Mouse (Mus musculus) kidney, postnatal 4 days (tissue): ENCODE data around the gene Arhgap24.

Experiments used
- DNase-seq, 2 experiments: peaks; one replicate each; pipeline ENCODE4 v3.0.0; 2021; ENCODE audit warnings: mixed read lengths in 2 of 2

Arhgap24 gene

DNA sequence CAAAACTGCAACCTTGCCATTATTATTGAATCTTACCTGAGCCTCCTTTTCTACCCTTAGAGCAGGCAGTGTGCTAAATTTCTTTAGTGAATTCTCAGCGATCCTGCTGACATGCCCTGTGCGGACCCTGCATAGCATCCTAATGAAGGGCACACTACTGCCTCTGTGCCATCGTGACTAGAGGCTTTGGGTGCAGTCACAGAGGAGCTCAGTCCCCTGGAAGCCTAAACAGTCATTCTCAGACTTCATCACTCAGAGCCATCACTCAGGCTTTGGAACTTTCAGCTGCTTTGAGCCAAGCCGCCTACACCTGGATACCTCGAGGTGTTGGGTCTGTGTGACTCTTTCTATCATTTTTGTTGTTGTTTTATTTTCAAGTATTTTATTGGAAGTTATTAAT, 269.5 kb downstream of the Arhgap24 start:
- DNase-seq = no peak

DNA sequence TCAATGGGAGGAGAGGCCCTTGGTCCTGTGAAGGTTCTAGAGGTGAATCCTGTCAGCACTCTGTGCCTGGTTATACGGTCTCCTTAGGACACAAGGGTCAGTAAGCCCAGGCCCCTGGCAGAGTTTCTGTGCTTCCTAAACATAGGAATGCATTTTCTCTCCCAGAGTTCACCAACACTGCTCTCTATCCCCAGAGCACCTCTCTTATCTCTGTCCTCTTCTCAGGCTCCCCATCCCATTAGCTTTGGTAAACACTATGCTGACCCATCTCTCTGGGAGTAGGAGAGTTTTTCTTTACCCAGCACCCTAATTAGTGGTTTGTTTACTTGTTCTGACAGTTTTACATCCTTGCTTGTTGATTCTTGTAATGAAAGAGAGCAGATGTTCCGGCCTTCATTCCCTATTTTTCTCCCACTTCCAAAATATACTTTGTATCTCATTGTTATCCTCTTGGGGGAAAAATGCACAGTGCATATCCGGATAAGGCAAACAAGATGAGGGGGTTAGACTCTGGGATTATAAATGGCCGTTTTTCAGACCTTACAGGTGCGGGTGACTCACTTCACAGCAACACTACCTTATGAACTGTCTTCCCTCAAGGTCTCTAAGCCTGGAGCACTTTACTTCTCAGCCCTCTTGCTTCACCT, 270.6 kb downstream of the Arhgap24 start:
- peak; percentile 30 to 43 for DNase-seq

DNA sequence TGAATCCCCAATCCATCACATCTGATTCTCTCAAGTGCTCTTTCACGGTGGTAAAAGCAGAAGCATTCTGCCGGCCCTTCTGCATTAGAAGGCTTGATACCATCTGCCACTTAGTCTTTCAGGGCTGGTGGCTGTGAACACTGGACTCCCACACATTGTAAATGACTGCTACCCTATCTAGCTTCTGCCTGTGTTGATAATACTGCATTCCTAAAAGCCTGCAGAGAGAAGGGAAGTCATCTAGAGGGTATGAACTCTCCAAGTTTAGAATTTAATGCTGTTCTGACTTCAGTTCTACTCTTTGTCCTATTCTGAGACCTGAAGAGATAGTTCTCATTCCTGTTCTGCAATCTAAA, 271.1 kb downstream of the Arhgap24 start:
- peak in 1 of 2 experiments; percentile 34 for DNase-seq

DNA sequence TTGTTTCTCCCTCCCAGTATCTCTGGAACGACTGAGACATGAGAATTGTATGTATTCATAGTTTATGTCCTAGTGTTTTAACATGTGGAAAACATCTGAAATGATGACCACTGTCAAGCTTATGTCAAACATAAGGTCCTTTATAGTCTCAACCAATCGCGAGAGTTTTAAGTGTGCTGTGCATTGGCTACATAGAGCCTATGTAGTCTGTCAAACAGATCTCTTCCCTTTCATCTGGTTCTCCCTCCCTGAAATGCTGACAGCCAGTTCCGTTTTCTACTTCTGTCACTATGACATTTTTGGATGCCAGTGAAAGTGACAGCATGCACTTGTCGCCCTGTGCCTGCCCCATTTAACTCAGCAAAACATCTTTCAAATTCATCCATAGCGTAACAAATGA, 275.8 kb downstream of the Arhgap24 start:
- DNase-seq = no peak

DNA sequence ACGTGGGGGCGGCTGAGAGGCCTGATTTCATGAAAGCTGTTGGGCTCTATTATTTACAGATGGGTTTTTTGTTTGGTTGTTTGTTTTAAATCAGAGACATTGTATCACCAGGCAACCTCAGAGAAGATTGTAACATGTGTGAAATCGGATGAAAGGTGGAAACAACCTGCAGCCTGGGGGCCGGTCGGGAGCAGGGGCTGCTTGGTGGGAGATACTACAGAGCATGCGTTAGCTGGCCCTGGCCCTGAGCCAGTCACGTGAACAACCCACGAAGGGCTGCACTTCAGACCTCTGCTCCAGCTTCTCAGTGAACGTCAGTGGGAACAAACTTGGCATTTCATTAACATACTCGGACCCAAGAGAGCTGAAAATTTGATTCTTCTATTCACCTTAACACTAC, 284.5 kb downstream of the Arhgap24 start:
- peak; percentile 43 to 59 for DNase-seq

DNA sequence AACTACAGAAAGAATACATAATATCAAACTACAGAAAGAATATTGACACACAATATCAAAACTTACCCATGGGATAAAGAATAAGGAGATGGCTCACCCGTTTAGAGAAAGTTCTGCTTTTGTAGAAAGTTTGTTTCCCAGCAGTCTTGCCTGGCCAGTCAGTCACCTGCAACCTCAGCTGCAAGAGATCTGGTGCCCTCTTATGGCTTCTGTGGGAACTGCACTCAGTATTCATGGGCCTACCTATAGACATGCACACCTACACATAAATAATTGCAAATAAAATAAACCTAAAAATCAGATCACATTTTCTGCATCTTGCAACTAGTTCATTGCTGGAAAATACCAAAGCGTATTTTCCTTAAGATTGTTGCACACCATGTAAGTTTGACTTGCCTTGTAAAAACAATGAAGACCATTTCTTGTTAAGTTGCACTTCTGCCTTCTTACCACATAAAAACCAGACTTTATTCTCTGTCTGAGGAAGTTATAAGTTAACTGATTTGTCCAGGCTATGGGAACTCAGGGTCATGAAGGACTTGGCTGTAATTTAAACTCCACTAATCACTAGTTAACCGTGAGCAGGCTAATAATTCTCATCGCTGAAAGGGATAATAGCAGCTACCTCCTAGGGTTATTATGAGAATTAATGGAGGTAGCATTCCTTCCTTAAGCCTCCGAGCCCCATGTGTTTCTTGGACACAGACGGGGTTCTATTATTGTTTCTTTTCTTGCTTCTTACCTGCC, 285.3 kb downstream of the Arhgap24 start:
- DNase-seq = peak; percentile 84 to 88

DNA sequence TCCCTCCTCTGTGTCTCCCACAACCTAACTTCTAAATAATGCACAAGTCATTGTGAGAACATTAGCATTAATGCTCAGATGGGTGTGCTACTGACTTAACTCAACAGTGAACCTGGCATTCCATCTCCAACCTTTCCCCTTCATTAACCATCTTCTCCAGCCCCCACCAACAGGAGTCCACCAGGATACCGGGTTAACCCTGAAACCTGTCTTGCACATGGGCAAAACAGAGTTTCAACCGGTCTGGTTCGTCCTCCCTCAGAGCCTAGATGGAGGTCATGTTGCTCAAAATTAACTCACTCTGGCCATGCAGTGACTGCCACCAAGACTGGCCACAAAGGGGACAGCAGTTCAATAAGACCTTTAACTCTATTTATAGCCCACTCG, 285.9 kb downstream of the Arhgap24 start:
- peak; percentile 35 to 59 for DNase-seq

DNA sequence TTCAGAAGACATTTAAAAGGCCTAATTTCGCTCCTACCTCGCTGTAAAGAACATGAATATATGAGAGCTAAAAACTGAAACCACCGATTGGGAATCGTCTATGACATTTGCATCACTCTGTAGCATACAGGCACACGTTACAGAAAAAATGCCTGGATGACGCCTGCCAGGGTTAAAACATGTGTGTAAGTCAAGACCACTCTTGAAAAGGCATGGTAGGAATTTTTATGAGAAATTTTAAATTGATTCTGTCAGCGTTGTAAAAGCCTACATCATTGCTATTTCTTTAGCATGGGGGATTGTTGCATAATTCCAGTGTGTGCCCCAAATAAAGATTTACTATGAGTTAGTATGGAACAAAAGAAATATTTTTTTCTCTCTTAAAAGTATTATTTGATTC, 286.6 kb downstream of the Arhgap24 start:
- DNase-seq = no peak

DNA sequence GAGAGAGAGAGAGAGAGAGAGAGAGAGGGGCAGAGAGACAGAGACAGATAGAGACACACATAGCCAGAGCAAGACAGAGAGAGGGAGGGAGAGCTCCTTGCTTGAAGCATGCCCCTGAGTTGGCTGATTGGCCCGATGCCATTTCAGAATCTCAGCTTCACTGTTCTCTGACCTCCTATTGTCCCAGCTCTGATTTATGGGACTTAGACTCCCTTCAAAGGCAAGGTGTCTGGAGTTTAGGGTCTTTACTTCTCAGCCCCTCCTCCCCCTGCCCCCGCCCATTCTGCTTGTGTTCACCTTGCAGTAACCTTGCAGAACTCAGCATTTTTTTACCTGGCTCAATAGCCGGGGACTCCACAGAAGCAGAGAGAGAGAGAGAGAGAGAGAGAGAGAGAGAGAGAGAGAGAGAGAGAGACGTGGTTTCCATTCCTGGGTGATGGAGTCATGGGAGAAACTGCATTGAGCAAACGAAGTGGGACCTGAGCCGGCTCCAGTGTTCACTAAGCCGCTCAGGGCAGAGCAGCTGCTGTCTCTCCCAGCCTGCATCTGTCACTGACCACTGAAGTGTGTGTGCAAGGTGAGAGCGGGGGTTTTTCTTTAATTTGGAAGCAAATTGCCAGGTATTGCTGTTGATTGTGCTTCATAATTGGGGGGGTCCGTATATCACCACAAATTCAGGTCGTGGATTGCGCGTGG, 287.3 kb downstream of the Arhgap24 start:
- peak; percentile 68 to 82 for DNase-seq

DNA sequence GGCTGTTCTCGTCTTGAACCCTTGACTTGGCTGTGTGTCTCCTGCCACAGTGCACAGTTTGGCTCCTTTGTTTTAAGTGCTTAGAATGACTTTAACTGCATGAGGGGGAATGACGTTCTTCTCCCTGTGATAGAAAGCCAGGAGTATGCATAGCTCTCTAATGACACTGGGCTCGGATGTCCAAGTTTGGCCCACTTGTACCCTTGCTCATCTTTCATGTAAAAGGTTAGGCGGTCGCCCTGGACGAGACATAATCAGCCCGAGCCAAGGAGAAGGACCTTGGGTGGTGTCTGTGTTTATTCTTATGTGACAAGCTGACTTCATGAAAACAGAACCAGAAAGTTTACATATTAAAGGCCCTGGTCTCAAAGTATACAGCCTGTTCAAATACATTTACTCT, 289.4 kb downstream of the Arhgap24 start:
- DNase-seq = no peak

DNA sequence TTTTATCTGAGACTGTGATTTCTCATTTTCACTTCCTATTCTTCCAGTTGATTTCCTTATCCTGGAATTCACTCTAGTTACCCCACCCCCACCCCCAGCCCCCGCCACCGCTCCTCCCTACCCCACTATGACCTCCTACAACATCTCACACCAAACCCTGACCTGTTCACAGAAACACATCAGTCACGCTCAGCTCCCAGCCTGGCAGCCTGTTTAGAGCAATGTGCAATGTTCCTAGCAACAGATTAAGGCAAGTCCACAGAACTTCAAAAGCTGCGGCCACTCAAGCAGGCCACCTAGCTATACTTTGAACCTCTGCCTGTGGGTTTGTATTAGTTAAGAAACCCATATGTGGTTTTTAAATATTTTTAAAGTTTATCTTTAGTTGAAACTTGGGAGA, 293.3 kb downstream of the Arhgap24 start:
- peak; percentile 45 to 65 for DNase-seq

DNA sequence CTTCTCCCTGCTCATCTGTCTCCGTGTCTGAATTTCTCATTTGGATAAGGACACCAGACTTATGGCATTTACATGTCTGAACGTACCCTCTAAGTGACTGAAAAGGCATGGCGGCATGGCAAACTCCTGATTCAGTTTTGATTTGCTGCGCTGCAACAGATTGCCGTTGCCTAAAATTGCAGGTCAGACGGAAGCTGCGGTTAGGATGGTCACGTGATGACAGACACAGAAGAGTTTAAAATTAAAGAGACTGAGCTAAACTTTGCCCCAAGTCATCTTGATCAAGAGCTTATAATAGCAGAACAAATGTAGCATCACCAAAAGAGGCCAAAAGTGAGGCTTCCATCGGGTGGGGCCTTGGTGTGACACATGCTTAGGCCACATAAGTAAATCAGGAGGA, 296.1 kb downstream of the Arhgap24 start:
- no peak for DNase-seq

DNA sequence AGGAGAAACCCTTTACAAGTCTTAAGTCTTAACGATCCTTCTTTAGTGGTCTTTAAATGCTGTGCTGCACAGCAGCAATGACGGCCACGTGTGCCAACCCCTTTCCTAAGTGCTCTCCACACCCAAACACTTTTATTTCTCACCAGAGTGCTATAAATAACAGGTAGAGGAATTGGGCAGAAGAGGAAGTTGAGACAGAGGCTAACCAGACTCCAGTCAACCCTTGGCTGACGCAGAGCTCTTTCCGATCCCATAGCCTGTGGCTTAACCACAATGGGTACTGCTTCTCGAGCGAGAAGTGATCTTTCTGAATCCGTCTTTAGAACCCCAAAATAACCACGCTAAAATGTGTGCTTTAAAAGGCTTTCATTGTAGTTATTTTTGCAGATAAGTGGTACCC, 296.7 kb downstream of the Arhgap24 start:
- no peak for DNase-seq

DNA sequence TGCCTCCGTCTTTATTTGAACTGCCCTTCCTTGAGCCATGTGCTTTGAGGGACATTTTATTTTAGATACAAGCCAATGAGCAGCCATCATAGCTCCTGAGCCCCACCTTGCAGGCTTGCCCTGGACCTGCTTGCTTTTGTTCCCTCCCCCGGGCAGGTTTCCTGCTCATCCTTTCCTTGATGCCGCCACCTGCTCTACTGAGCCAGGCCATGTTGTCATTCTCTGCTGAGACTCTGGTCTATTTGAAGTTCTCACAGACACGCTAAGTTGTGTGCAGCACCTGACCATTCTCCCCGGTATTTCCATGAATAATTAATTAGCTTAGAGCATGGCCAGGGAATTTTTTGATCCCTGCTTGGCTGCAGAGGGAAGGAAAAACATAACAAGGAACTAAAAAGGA, 297.1 kb downstream of the Arhgap24 start:
- peak; percentile 20 to 48 for DNase-seq

DNA sequence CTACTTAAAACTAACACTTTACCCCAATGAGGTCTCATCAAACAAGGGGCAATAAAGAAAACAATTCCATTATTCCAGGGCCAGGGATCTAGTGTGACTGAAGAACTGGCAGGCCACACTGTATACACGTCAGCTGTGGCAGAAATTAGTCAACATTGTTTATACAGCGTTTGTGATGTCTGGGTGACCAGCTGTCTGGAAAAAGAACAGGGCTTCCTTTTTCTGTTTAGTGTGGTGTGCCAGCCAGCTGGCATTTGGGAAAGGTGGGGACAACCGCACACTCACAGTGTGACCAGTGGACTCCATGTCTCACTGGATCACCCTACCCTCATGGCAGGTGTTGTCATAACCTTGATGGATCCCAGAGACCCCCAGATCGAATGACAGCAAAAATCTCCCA, 302.4 kb downstream of the Arhgap24 start:
- no peak for DNase-seq

DNA sequence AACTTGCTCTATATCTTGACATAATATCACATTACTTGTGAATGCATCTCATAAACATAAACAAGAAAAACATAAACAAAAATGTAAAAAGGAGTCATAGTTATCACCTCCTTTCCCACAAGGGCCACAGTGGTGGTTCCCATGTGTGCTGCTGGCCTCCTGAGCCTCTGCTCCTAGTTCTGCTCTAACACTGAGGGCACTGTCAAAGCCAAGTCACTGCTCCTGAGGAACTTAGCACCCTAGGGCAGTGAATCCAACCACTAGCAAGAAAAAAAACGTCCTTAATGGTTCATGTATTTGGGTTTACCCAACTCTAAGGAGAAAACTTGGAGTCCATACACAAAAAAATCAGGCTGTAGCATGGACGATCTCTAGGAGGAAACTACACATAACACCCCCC, 304.9 kb downstream of the Arhgap24 start:
- DNase-seq = no peak

DNA sequence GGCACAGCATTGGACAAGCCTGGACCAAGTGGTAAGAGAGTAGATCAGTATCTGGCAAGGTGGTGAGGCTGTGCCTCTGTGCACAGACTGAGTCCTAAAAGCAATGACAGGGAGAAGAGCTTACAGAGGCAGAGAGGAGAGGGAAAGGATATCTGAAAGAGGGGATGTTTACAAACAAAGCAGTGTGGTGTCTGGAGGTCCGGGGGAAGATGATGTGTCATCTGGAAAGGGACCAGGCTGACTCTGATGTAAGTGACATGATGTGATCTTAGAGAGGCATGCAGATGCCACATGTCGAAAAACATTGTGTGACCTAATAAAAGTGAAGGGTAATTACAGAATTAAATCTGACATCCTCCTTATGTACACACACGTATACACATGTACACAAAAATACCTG, 307.2 kb downstream of the Arhgap24 start:
- DNase-seq = no peak

DNA sequence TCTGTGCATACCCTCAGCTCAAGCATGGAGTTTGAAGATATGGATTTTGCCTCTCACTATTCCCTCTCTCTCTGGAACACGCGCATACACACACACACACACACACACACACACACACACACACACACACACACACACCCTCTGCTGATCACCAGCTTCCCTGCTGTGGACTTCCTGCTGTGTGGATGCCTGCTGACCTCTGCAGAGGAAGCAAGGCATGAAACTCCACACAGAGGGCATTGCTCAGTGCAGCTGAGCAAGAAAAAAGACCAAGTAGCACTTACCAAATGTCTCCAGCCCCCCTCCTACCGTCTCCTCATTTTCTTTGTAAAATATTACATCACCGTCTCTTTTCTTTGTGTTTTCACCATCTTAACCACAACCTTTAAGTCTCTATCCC, 310.1 kb downstream of the Arhgap24 start:
- peak in 1 of 2 experiments; percentile 34 for DNase-seq

DNA sequence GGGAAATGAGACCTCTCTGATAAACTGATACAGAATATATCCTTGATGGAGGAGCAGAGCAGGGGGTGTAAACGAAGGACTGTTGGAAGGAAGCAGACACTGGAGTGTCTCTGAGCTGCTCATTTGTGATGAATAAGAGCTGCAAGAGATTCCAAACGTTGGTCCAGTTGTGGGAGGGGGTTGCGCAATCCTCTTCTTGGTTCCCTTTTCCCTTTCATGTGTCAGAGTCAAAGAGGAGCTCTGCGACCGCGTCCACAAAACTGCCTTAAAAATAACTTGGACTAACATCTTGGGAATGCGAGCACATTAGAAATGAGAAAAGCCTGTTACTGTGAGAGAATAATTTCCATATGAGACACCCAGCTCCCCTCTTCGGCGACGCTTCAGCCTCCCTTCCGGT, 312.3 kb downstream of the Arhgap24 start:
- no peak for DNase-seq

DNA sequence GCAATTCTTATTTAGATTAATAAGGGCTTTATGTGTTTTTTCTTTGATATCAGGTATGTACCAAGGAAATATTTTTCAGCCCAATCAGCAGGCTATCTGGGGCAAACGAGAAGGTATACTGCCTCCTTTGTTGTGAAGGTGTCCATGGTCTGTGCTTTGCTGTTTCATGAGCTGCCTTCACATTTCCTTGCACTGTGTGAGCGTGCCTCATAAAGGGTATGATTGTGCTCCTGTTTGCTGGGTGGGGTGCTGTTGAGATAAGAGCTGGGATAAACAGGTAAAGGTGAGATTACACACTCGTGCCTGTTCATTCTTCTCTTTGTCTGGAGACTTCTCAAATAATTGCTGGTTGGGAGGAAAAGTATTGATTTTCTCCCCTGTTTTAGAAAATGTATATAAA, 320.3 kb downstream of the Arhgap24 start:
- DNase-seq = no peak

DNA sequence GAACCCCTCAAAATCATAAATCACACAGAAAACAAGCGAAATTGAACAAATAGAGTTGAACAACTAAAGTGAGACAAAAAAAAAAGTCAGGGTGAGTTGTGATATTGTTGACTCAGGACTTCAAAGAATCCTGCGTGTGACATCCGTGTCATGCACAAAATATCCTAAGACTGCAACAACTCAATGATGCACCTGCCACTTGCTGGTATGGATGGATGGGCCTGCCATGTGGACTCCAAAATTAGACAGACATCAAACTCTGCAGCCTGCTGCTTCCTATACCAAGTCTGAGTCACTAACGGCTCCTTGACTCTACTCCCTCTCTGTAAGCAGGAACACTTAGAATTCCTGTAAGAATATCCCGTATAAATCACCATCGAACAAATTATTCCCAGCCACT, 321.6 kb downstream of the Arhgap24 start:
- no peak for DNase-seq

DNA sequence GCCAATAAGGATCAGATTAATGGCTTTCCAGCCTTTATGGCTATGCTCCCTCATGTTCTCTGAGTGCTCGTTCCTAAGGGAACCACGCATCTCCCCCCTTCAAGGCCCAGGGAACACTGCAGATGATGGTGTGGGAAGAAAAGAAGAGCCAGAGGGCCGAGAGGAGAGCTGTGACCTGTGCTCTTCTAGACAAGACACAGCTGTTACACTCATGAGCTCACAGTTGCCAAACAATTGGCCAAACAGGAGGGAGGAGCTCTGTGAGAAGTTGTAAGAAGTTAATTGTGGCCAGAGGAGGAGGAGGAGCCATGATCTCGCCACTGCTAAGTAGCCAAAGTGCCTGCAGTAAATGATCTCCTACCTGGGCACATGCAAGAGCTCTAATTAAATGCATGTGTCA, 322.5 kb downstream of the Arhgap24 start:
- DNase-seq = peak; percentile 18 to 49

DNA sequence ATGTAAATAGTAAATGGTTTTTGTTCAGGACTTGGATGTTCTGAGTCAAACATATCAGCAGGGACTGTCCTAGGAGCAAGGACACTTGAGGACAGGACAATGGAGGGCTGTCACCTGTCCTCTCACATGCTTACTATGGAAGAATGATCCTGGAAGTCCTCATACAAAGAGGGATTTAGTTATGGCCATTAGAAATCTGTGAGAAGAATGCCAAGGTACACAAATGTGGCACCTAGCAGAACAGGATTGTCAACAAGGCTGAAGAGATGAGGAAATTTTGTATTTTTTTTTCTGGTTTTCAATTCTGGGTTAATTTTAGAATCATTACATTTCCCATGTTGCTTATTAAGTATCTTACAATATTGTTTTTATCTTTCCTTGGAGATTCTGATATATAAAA, 326.3 kb downstream of the Arhgap24 start:
- DNase-seq = no peak

DNA sequence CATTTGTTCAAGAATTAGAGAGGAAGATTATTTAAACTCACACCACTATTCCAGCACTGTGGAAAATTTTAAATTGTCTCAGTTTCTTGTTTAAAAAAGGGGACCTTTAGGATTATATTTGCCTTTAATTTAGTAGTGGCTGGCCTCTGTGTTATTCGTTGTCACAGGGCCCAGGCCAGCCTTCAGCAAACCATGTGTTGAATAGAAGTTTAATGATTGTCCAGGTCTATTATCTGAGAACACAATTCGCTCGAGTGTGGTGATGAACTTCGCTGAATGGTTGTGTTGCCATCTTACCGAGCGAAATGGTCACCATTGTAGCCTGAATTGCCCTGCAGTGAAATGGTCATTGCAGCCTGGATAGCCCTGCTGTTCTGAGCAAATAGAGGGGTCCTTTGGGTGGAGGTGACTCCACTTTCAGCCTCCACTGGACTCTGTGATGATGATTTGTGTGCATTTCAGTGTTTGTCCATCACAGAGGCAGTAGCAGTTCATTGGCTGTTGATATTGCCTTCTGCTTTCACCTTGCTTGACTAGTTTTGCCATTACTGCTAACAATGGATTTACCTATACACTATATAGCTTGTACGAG, 329.3 kb downstream of the Arhgap24 start:
- DNase-seq = peak in 1 of 2 experiments; percentile 17
